Mouse (Mus musculus): ENCODE measurements around the gene Olfr149. TPM values are rescaled to one million over a fixed set of nuclear protein-coding genes. Genes with fewer than 3 reads are reported as not detected.
"Not testable (repeated sequence)": the region's sequence is repeated elsewhere in the genome, so short reads cannot be mapped to it uniquely, and the experiment has no call there.

Gene Olfr149
- not detected in 2 replicates for polyA plus RNA-seq (2016; fragmentation: Nextera tagmentation; extraction: Ambion mirVana)

- Histone ChIP-seq H3K27ac (no peak within 1 kb of the TSS), H3K36me3 (no peaks in the 10 kb centered on the region)
- ATAC-seq (ENCODE audit: insufficient number of reproducible peaks, insufficient read depth, low FRiP score, low TSS enrichment) = no peak
Observed at GRCm38 (mm10) chr9:39707017-39707416, at the start of gene Olfr149. Gene Olfr149, minus strand, starts transcription at chr9:39707117.

DNA sequence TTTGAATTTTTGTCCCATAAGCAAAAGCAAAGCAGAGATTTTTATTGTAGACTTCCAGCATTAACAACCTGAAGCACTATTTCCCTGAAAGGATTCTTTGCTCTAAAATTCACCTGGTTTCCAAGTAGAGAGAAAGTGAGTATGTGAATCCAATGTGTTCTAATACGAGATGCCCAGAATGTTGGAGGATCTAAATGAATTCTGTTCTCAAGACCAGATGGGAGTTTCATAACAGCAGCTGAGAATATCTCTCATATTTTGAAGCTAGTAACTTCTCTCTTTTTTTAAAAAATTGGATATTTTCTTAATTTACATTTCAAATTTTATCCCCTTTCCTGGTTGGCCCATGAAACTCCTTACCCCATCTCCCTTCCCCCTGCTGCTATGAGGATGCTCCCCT, 39.5 kb upstream of the Olfr149 start:
- no peaks in the 10 kb centered on the region for H3K27me3 ChIP-seq
- no peak overlapping the region for H3K27ac ChIP-seq
- H3K4me1 ChIP-seq = no peaks in the 10 kb centered on the region
- H3K4me2 ChIP-seq (replicated peaks) = no peak overlapping the region
- H3K9me3 ChIP-seq = no peaks in the 10 kb centered on the region
- H3K4me3 ChIP-seq = no peak overlapping the region
- no peak overlapping the region for H3K9ac ChIP-seq
- H3K36me3 ChIP-seq = no peaks in the 10 kb centered on the region
- 89% methylated on average over 1 of the region's 1 CpGs for WGBS
- ATAC-seq (ENCODE audit: insufficient number of reproducible peaks, insufficient read depth, low FRiP score, low TSS enrichment) = no peak

More at GRCm38 (mm10) chr9:39707017-39707416, at the start of gene Olfr149:
- Histone ChIP-seq H3K9me3 (no peaks in the 10 kb centered on the region), H3K27me3 (no peaks in the 10 kb centered on the region), H3K4me3 (no peak within 1 kb of the TSS), H3K4me1 (no peaks in the 10 kb centered on the region), H3K9ac (no peak within 1 kb of the TSS), H3K4me2 (replicated peaks) (no peak within 1 kb of the TSS)

- Histone ChIP-seq H3K4me1 (no peaks in the 10 kb centered on the region), H3K9me3 (no peaks in the 10 kb centered on the region), H3K4me2 (replicated peaks) (no peak within 1 kb of the TSS), H3K9ac (no peak within 1 kb of the TSS), H3K27me3 (no peaks in the 10 kb centered on the region), H3K27ac (no peak within 1 kb of the TSS), H3K4me3 (no peak within 1 kb of the TSS), H3K36me3 (no peaks in the 10 kb centered on the region)
- no peak for ATAC-seq (ENCODE audit: insufficient number of reproducible peaks, insufficient read depth, low FRiP score, low TSS enrichment)
Observed at GRCm38 (mm10) chr9:39745949-39746348, 39.0 kb upstream of the Olfr149 start, which contains the start of gene Olfr967. Gene Olfr967, plus strand, starts transcription at chr9:39746249.

- 81% methylated on average over 1 of the region's 1 CpGs for WGBS
- H3K4me3 ChIP-seq = no peak overlapping the region
- H3K27me3 ChIP-seq = no peaks in the 10 kb centered on the region
- H3K9me3 ChIP-seq = no peaks in the 10 kb centered on the region
- H3K27ac ChIP-seq = no peak overlapping the region
- H3K4me2 ChIP-seq (replicated peaks) = no peak overlapping the region
- no peaks in the 10 kb centered on the region for H3K36me3 ChIP-seq
- H3K4me1 ChIP-seq = no peaks in the 10 kb centered on the region
- no peak for ATAC-seq (ENCODE audit: insufficient number of reproducible peaks, insufficient read depth, low FRiP score, low TSS enrichment)
- H3K9ac ChIP-seq = no peak overlapping the region
Observed at GRCm38 (mm10) chr9:39740741-39741140, 33.8 kb upstream of the Olfr149 start.

GRCm38 (mm10) chr9:39730678-39731077, 23.8 kb upstream of the Olfr149 start, which contains the start of gene Olfr150:
Gene Olfr150, plus strand, starts transcription at chr9:39730978.
- H3K9me3 ChIP-seq = no peaks in the 10 kb centered on the region
- H3K27ac ChIP-seq = no peak within 1 kb of the TSS
- ATAC-seq (ENCODE audit: insufficient number of reproducible peaks, insufficient read depth, low FRiP score, low TSS enrichment) = no peak
- no peaks in the 10 kb centered on the region for H3K27me3 ChIP-seq
- no peak within 1 kb of the TSS for H3K9ac ChIP-seq
- H3K4me2 ChIP-seq (replicated peaks) = no peak within 1 kb of the TSS
- H3K4me1 ChIP-seq = no peaks in the 10 kb centered on the region
- no peak within 1 kb of the TSS for H3K4me3 ChIP-seq
- H3K36me3 ChIP-seq = no peaks in the 10 kb centered on the region

GRCm38 (mm10) chr9:39711053-39711452, 4.1 kb upstream of the Olfr149 start, which contains the start of gene Olfr965:
Gene Olfr965, plus strand, starts transcription at chr9:39711353.
- Histone ChIP-seq H3K4me3 (no peak within 1 kb of the TSS), H3K9me3 (no peaks in the 10 kb centered on the region), H3K9ac (no peak within 1 kb of the TSS), H3K27me3 (no peaks in the 10 kb centered on the region), H3K4me2 (replicated peaks) (no peak within 1 kb of the TSS), H3K4me1 (no peaks in the 10 kb centered on the region), H3K36me3 (no peaks in the 10 kb centered on the region), H3K27ac (no peak within 1 kb of the TSS)
- no peak for ATAC-seq (ENCODE audit: insufficient number of reproducible peaks, insufficient read depth, low FRiP score, low TSS enrichment)

DNA sequence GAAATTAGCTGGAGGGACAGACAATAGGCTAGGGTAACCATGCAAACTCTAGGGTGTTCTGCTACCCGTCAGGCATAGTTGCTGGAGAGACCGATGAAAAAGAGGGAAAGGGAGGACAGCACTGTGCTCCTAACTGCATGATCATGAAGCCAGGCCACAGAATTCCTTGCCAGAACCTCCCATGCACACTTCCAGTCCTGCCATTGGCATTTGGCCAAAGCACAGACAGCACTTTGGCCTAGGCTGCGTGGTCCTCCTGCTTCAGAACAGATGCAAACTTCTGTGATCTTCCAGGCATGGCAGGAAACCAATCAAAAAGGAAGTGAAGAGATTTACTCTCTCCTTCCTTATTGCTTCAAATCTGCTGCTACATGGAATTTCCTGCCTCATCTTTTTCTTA, 2.0 kb upstream of the Olfr149 start:
- no peak overlapping the region for H3K27ac ChIP-seq
- H3K9me3 ChIP-seq = no peaks in the 10 kb centered on the region
- 63% methylated on average over 3 of the region's 3 CpGs for WGBS
- no peak overlapping the region for H3K4me3 ChIP-seq
- no peak overlapping the region for H3K9ac ChIP-seq
- no peaks in the 10 kb centered on the region for H3K27me3 ChIP-seq
- no peak for ATAC-seq (ENCODE audit: insufficient number of reproducible peaks, insufficient read depth, low FRiP score, low TSS enrichment)
- no peaks in the 10 kb centered on the region for H3K4me1 ChIP-seq
- H3K36me3 ChIP-seq = no peaks in the 10 kb centered on the region
- H3K4me2 ChIP-seq (replicated peaks) = no peak overlapping the region

DNA sequence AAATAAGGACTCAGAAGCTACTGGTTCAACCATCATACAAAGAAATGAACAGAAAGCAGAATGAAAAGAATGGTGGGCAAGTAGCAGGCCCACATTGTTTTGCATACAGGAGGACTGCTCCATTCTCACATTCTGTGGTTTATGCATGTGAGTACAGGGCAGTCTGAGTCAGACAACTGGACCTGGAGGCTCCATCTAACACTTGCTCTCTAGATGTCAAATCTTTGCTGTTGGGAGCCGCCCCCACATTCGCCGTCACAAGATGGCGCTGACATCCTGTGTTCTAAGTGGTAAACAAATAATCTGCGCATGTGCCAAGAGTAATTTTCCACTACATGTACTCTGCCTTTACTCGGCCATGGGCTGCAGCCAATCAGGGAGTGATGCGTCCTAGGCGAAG, 5.8 kb downstream of the Olfr149 start:
- WGBS = 82% methylated on average over 8 of the region's 8 CpGs
- H3K9me3 ChIP-seq; H3K27me3 ChIP-seq; H3K9ac ChIP-seq; H3K4me1 ChIP-seq; H3K4me3 ChIP-seq; H3K4me2 ChIP-seq (replicated peaks); H3K27ac ChIP-seq; H3K36me3 ChIP-seq; ATAC-seq (ENCODE audit: insufficient number of reproducible peaks, insufficient read depth, low FRiP score, low TSS enrichment): not testable (repeated sequence)

DNA sequence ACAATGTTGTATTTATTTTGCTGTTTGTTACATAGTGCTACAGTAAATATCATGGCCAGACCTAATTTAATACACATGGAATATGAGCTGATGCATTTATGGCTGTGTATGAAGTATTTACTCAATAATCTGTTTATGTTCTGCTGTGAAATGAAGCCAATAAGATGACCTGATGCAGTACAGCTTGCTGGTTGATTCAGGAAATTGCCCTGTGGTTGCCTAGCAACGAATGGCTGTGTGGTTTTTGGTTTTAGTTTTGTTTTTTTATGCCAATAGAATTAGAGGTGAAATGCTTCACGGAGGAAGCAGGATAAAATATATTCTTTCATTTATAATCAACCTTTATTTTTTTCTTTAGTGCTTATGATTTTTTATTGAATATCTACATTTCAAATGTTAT, 27.6 kb downstream of the Olfr149 start:
- ATAC-seq (ENCODE audit: insufficient number of reproducible peaks, insufficient read depth, low FRiP score, low TSS enrichment) = no peak
- no peaks in the 10 kb centered on the region for H3K4me1 ChIP-seq
- H3K36me3 ChIP-seq = no peaks in the 10 kb centered on the region
- no peak overlapping the region for H3K4me2 ChIP-seq (replicated peaks)
- H3K27me3 ChIP-seq = no peaks in the 10 kb centered on the region
- no peak overlapping the region for H3K9ac ChIP-seq
- no peak overlapping the region for H3K27ac ChIP-seq
- H3K9me3 ChIP-seq = no peaks in the 10 kb centered on the region
- H3K4me3 ChIP-seq = no peak overlapping the region
- WGBS = 44% methylated on average over 2 of the region's 2 CpGs

GRCm38 (mm10) chr9:39678557-39678956, 28.4 kb downstream of the Olfr149 start:
- Histone ChIP-seq H3K4me2 (replicated peaks) (no peak overlapping the region), H3K27ac (no peak overlapping the region), H3K4me3 (no peak overlapping the region), H3K9ac (no peak overlapping the region), H3K27me3 (no peaks in the 10 kb centered on the region), H3K9me3 (no peaks in the 10 kb centered on the region), H3K4me1 (no peaks in the 10 kb centered on the region), H3K36me3 (no peaks in the 10 kb centered on the region)
- no peak for ATAC-seq (ENCODE audit: insufficient number of reproducible peaks, insufficient read depth, low FRiP score, low TSS enrichment)
- 97% methylated on average over 2 of the region's 2 CpGs for WGBS

GRCm38 (mm10) chr9:39674820-39675219, 32.1 kb downstream of the Olfr149 start:
- Histone ChIP-seq H3K27me3 (no peaks in the 10 kb centered on the region), H3K4me1 (no peaks in the 10 kb centered on the region), H3K9me3 (no peaks in the 10 kb centered on the region), H3K36me3 (no peaks in the 10 kb centered on the region), H3K4me2 (replicated peaks) (no peak overlapping the region), H3K27ac (no peak overlapping the region), H3K4me3 (no peak overlapping the region), H3K9ac (no peak overlapping the region)
- 82% methylated on average over 2 of the region's 2 CpGs for WGBS
- ATAC-seq (ENCODE audit: insufficient number of reproducible peaks, insufficient read depth, low FRiP score, low TSS enrichment) = no peak

- H3K9me3 ChIP-seq = no peaks in the 10 kb centered on the region
- H3K4me3 ChIP-seq = no peak overlapping the region
- no peak overlapping the region for H3K4me2 ChIP-seq (replicated peaks)
- no peaks in the 10 kb centered on the region for H3K27me3 ChIP-seq
- WGBS = 80% methylated on average over 2 of the region's 2 CpGs
- no peaks in the 10 kb centered on the region for H3K36me3 ChIP-seq
- H3K4me1 ChIP-seq = no peaks in the 10 kb centered on the region
- no peak overlapping the region for H3K9ac ChIP-seq
- ATAC-seq (ENCODE audit: insufficient number of reproducible peaks, insufficient read depth, low FRiP score, low TSS enrichment) = no peak
- H3K27ac ChIP-seq = no peak overlapping the region
Observed at GRCm38 (mm10) chr9:39669723-39670122, 37.2 kb downstream of the Olfr149 start.

DNA sequence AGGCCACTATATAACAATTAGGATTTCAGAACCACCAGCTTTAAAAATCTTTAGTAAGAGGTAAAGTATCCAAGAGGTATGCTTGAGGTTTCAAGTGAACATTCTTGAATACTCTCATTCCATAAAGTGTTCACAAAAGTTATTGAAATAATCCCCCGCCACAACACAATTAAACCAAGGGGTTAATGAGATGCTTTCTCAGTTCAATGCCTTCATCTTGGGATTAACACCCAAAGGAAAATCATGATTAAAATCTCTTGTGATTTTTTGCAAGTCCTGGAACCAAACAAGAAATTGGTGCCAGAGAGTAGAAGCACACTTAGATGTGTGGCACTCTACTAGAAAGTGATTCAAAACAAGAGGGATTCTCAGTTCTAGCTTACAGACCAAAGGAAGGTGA, 40.0 kb downstream of the Olfr149 start, which contains the start of gene Olfr963:
Gene Olfr963, plus strand, starts transcription at position 301 of the 400 bp plus-strand sequence.
- Histone ChIP-seq H3K4me2 (replicated peaks) (no peak within 1 kb of the TSS), H3K36me3 (no peaks in the 10 kb centered on the region), H3K27me3 (no peaks in the 10 kb centered on the region), H3K4me3 (no peak within 1 kb of the TSS), H3K9me3 (no peaks in the 10 kb centered on the region), H3K9ac (no peak within 1 kb of the TSS), H3K4me1 (no peaks in the 10 kb centered on the region), H3K27ac (no peak within 1 kb of the TSS)
- ATAC-seq (ENCODE audit: insufficient number of reproducible peaks, insufficient read depth, low FRiP score, low TSS enrichment) = no peak
- 84% methylated on average over 1 of the region's 1 CpGs for WGBS

Data from embryonic facial prominence, embryonic 12.5 days (tissue).